Mouse (Mus musculus) colon, adult 2 months (tissue): ENCODE results near the gene Cdh10. TPM values are rescaled to one million over a fixed set of nuclear protein-coding genes. Genes with fewer than 3 reads are reported as not detected.

Source experiments
- polyA plus RNA-seq: library from polyadenylated mRNA; depleted of rRNA; stranded (reverse); fragments of >200 nt; gene quantifications from 2 replicates; pipeline ENCODE4 v1.2.3, GENCODE M21; 2012; rRNA removed

Cdh10 gene
- polyA plus RNA-seq = 0.05 TPM in 1 of 2 replicates, not detected in the other

GRCm38 (mm10) chr15:18818185-18818973 lies at the start of gene Cdh10:
Gene Cdh10 (plus strand): TSS chr15:18818947.

